Mouse (Mus musculus): ENCODE data around the gene Hspa2.

The Hspa2 gene

DNA sequence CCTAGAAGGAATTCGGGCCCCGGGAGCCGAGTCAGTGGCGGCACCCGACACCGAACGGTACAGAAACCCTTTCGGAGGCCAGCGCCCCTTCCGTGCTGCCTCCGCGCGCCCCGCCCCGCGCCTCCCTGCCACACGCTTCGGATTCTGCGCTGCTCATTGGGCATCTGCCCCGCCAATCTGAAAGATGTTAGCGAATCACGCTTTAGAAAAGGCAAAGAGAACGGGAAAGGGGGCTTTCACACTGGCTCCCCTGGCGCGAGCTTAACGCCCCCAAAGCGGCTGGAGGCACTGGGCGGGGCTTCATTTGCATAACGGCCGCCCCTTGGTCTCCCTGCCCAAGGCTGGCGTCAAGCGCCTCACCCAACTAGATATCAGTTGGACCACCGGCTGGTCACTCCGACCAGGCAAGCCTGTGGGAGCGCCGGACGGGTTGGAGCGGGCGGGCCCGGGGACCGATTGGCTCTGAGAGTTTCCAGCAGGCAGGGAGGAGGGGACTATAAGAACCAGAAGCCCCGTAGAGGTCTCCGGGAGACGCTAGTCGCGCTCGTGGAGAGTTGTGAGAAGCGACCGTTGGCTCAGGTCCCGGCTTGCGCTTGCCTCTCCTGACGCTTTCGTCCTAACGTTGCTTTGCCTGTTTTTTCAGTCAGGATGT, at the start of gene Hspa2:
TSS of gene Hspa2 (plus strand) at position 291 of the 652 bp plus-strand sequence.
- in situ Hi-C loops (cut with MboI, MseI), result no loop called here

DNA sequence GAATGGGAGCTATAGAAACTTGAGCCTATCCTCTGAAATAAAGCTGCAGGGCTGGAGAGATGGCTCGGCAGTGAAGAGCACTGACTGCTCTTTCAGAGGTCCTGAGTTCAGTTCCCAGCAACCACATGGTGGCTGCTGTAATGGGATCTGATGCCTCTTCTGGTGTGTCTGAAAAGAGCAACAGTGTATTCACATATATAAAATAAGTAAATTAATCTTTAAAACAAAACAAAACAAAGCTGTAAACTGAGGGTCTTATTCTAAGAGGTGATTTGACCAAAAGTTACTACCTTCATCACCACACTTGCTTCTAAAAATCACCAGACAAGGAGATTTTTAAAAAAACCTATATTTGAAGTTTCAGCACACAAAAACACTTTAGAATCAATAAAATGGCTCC, 43.1 kb upstream of the Hspa2 start:
- in situ Hi-C loops (cut with MboI, MseI), result no loop called here

DNA sequence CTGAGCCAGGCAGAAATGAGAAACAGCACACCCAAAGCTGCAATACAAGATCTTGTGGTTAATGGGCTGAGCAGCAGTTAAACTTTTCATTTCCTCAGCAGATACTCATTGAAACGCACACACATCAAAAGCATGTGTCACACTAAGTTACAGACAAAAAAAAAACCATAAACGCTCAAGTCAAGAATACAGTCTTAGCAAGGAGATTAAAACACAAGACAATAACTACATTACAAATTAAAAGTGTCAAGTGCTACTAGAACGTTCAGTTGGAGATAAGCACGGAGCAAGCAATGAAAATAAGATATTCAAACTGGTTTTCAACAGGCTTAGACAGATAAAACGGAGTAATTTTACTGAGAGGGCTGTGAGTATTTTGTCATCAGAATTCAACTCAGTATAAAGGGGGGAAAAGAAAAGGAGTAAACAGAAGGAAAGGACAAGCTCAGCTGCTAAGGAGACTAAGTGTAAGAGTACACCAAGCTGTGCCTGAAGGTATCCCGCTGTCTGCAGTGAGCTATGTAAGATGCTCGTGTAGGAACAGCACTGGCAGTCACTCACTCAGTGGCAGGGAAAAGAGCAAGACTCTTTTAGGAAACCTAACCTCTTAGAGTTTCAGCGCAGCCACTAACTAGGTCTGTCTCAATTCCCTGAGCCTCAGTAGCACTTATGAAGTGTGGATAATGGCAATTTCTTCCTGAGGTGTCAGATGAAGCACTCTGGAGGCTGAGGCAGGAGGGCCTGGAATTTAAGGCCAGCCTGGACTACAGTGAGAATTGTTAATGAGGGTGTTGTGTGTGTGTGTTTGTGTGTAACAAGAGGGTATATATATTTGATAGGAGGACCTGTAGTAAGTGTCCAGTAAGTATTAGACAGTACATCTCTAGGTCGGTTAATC, 42.3 kb upstream of the Hspa2 start:
- in situ Hi-C loops (cut with MboI, MseI), result no loop called here

DNA sequence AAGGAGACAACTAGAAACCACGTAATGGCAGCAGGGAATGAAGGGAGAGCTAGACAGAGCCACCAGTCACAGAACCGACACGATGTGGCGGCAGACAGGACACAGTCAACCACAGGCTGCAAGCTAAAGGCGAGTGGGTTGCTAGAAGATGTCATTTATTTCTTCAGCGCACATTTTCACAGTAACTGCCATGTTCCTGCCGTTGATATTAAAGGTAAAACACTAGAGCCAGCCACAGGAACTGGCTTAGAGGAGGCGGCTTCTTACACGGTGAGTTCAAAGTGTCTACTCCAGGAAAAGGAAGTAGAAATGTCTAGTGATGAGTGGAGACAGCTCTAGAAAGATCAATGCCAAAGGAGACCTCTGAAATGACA, 41.7 kb upstream of the Hspa2 start:
- in situ Hi-C loops (cut with MboI, MseI), result no loop called here

- in situ Hi-C loops (cut with MboI, MseI), result no loop called here
Observed at GRCm38 (mm10) chr12:76366276-76366675, 37.7 kb upstream of the Hspa2 start.

DNA sequence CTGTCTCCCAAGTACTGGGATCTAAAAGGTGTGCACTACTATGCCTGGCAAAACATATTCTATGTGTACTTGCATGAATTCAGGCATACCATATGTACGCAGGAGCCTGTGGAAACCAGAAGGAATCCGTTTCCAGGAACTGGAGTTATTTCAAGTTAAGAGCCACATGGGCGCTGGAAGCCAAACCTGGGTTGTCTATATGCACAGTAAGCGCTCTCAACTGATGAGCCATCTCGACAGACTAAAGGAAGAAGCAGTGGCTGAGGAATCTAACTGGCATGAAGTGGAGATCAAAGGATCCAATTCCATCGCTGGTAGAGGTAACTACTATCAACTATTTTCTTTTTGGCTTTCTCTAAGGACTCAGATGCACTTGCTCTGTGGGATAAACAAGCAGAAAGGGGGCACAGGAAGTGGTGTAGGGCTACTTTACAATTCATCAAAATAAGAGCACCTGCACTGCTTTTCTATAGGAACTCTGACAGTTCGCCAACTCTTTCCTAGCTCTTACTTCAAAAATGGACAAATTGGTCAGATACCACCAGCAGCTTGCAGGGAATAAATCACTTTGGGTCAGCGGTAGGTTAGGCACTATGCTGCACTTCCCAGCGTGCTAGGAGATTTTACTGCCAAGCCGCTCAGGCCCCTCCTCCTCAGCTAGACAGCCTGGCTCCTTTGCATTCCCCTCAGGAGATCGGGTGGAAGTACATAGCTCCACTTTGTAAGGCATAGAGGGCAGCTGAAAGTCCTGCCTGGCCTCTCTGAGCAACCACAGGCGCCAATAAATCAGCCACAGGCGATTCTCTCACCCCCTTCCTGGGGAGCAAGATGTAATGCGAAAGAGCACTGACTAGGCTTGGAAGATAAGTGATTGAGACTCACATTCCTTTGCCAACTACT, 36.6 kb upstream of the Hspa2 start:
- in situ Hi-C loops (cut with MboI, MseI), result no loop called here

DNA sequence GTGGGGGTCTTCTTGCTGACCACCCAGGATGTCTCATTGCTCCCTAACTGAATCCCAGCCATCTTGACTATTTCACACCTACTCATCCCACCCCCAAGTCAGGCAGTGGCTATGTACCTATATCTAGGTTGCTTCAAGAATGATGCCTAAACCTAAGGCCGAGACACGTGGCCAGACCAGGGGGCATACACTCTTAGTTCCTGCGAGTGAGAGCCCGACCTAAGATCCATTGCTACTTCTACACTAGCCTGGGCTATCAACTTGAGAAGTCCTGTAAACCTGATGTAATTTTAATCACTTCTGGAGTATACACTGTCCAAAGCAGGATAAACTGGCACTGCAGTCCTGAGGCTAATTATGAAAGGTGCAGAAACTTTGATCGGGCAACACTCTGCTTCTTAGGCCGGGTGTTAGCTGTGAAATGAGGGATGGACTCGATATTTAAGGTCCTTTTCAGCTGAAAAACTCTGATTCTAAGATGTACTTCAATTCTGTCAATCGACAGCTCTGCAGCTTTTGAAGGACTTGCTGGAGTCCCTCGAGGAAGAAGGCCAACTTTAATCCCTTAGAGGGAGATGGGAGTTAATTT, 35.7 kb upstream of the Hspa2 start:
- in situ Hi-C loops (cut with MboI, MseI), result no loop called here

- in situ Hi-C loops (cut with MboI, MseI), result no loop called here
Observed at GRCm38 (mm10) chr12:76368790-76369205, 35.2 kb upstream of the Hspa2 start.

- in situ Hi-C loops (cut with MboI, MseI), result no loop called here
Observed at GRCm38 (mm10) chr12:76369206-76369977, 34.6 kb upstream of the Hspa2 start, which contains the start of gene Zbtb25. Gene Zbtb25 (minus strand): TSS chr12:76369602.

DNA sequence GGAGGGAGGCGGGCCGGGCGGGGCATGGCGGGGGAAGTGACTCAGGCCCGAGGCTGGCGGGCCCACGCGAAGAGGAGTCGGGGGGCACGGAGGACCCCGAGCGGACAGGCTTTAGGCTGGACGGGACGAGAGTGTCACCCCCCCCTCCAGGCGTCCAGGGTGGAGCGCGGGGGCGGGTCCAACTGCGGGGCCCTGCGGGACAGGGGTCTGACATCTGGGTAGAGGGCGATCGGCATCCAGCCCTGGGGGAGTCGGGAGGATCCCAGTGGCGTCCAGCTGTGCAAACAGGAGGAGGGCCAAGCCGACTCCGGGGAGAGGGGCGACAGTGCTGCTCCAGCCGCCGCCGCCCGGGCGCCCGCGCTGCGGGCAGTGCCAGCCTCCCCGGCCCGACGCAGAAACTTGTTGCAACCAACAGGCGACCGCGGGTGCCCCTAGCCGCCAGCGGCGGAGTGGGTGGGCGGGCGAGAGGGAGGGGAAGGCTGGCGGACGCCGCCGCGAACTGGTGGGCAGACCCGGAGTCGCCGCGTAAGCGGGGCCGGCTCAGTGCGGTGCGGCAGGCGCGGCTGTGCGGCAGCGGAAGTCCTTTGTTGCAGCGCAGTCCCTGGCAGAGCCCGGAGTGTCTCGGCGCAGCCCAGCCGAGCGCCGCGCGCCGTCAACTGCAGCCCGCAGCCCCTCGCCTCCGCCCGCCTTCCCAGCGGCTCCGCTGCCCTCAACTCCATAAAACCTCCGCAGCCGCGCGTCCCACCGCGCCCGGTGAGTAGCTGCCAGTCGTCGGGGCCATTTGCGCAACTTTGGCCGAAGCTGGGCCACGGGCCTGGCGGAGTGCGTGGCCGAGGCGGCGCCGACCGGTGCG, 33.8 kb upstream of the Hspa2 start, which contains the start of gene Zbtb1:
TSS of gene Zbtb1 (plus strand) at position 289 of the 853 bp plus-strand sequence.
- in situ Hi-C loops (cut with MboI, MseI), result no loop called here

DNA sequence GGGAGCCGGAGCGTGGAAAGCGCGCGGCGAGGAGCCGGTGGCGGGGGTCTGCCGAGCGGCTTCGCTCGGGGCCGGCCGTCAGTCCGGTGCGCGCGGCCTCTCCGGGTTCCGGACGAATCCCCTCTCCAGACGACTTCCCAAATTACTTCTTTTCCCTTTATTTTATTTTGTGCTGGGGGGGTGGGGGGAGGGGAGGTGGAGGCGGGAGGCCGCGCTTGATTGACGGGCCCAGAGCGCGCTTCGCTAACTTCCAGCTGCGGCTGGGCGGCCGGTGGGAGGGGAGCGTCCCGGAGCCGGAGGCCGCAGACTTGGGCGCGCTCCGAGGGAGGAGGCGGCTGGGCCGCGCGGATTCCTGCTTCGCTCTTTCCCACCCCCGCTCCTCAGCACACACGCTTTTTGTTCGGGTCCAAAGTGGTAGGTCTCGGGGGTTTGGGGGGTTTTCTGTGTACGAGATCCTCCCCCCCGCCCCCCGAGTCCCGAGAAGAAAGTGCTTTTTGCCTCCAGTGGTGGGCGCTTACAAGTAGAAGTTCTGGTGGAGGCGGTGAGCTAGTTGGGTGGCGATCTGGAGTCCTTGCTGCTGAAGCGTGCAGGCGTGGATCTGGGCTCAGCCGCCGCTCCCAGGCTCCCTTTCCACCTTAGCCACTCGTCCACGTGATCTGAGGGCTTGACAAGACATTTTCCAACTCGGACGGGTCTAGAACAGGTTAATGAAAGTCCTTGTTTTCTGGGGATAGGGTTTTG, 33.0 kb upstream of the Hspa2 start:
- in situ Hi-C loops (cut with MboI, MseI), result no loop called here

GRCm38 (mm10) chr12:76372046-76372445, 31.9 kb upstream of the Hspa2 start:
- in situ Hi-C loops (cut with MboI, MseI), result no loop called here

GRCm38 (mm10) chr12:76372881-76373818, 30.8 kb upstream of the Hspa2 start:
- in situ Hi-C loops (cut with MboI, MseI), result no loop called here

DNA sequence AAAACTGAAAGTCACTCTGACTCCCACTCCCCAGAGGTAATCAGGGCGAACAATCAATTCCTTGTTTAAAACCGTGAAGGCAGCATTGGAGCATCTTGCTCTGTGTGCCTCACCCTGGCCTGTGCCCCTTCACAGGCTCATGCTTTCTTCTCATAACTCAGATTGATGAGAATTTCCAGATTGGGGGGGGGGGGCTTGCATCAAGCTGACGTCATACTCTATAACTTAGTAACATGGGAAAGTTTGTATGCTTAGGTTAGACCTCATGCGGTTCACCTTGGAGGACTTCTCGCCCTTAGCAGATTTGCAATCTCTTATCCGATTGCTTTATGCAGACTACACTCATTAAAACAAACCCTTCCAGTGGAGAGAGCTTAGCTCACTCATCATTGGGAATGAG, 30.0 kb upstream of the Hspa2 start:
- in situ Hi-C loops (cut with MboI, MseI), result no loop called here

- in situ Hi-C loops (cut with MboI, MseI), result no loop called here
Observed at GRCm38 (mm10) chr12:76374911-76375310, 29.1 kb upstream of the Hspa2 start.

GRCm38 (mm10) chr12:76375506-76375905, 28.5 kb upstream of the Hspa2 start:
- in situ Hi-C loops (cut with MboI, MseI), result no loop called here

DNA sequence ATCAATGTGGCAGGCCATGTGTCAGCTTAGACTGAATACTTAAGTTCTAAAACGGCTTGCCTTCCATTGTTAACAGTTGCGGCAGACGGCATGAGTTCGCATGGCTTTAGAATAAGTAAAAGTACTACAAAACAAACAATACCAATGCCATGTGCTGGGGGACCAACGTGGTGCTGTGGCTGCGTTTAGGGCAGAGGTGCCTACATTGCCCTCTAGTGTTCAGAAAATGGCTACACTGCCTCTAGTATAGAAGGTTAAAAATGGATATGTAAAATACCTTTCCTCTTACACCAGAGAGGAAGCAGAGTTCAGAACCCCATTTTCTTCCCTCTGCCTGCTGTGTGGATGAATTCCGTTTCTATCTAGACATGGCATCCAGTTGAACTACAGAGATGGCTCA, 27.3 kb upstream of the Hspa2 start:
- in situ Hi-C loops (cut with MboI, MseI), result no loop called here

DNA sequence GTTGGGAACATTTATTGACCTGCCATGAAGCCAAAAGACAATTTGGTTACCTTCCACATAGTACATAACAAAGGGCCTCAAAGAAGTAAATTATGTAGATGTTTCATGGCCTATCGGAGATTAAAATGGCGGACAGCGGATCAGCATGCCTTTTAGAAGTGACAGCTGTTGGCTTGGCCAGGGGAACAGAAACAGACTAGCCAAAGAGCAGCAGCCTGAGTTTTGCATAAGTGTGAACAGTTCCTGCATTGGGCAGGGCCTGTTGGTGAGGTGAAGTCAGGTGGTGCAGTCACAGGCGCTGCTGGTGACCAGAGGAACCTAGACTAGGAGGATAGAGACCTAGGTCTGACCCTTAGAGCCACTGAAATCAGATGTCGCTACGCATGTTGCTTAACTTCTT, 26.9 kb upstream of the Hspa2 start:
- in situ Hi-C loops (cut with MboI, MseI), result no loop called here
